Mouse (Mus musculus) bone marrow macrophage, adult 2 months (primary cell): ENCODE measurements around the gene Olfr312.
"Not testable (repeated sequence)": the region's sequence is repeated elsewhere in the genome, so short reads cannot be mapped to it uniquely, and the experiment has no call there.

ENCODE experiments used
- CTCF ChIP-seq: IDR thresholded peaks from 2 replicates; pipeline ENCODE4 v1.5.1; 2012; ENCODE audit warnings: low read depth, mild to moderate bottlenecking, low read length, moderate library complexity
- POLR2A ChIP-seq: IDR thresholded peaks from 2 replicates; pipeline ENCODE4 v1.6.1; 2012; ENCODE audit warnings: mild to moderate bottlenecking, low read depth, low read length, borderline replicate concordance

GRCm38 (mm10) chr11:58838951-58839350 lies 9.9 kb downstream of the Olfr312 start, which contains the start of gene Olfr311:
- TF ChIP-seq POLR2A, CTCF: not testable (repeated sequence)
